Mouse (Mus musculus) neural tube, embryonic 13.5 days (tissue): ENCODE measurements around the gene Sptbn2. TPM values are rescaled to one million over a fixed set of nuclear protein-coding genes. Genes with fewer than 3 reads are reported as not detected.

Experiments used
- ATAC-seq: fragments of 200-750 bp; cut with Nextera tagmentation; 2 replicates; pipeline ENCODE4 v1.8.0; 2017; ENCODE audit warnings: low read depth, mild to moderate bottlenecking, moderate TSS enrichment, moderate library complexity
- H3K27ac ChIP-seq: fragments of 300-500 bp; sonication (generic); replicated peaks from 2 replicates; pipeline ENCODE4 v1.5.1; 2015; ENCODE audit warnings: moderate library complexity, mild to moderate bottlenecking, inconsistent platforms
- H3K27me3 ChIP-seq: fragments of 300-500 bp; sonication (generic); 2 replicates; pipeline ENCODE4 v1.6.1; 2015; ENCODE audit warnings: mild to moderate bottlenecking, inconsistent platforms
- H3K36me3 ChIP-seq: fragments of 300-500 bp; sonication (generic); 2 replicates; pipeline ENCODE4 v1.6.1; 2015; ENCODE audit warnings: mild to moderate bottlenecking, inconsistent platforms
- H3K4me1 ChIP-seq: fragments of 300-500 bp; sonication (generic); replicated peaks from 2 replicates; pipeline ENCODE4 v1.6.1; 2015; ENCODE audit warnings: inconsistent platforms
- H3K4me2 ChIP-seq: fragments of 300-500 bp; sonication (generic); 2 replicates; pipeline ENCODE4 v1.6.1; 2015; ENCODE audit warnings: inconsistent platforms, mild to moderate bottlenecking, moderate library complexity
- H3K4me3 ChIP-seq: fragments of 300-500 bp; sonication (generic); 2 replicates; pipeline ENCODE4 v1.5.1; 2015; ENCODE audit warnings: mild to moderate bottlenecking, inconsistent platforms
- H3K9ac ChIP-seq: fragments of 300-500 bp; sonication (generic); 2 replicates; pipeline ENCODE4 v1.6.1; 2015; ENCODE audit warnings: moderate library complexity, mild to moderate bottlenecking, inconsistent platforms
- H3K9me3 ChIP-seq: fragments of 300-500 bp; sonication (generic); 2 replicates; pipeline ENCODE4 v1.6.1; 2016; ENCODE audit warnings: inconsistent platforms
- WGBS: fragments of 180-500 bp; shearing (Covaris S2); methylation state at CpG from one replicate; pipeline ENCODE4 v1.1.7; 2015; 5-methylcytosine and 5-hydroxymethylcytosine counted together
- polyA plus RNA-seq: library from polyadenylated mRNA; unstranded; fragments of >200 nt; fragmentation: Nextera tagmentation; extraction: Ambion mirVana; gene quantifications from 2 replicates; pipeline ENCODE4 v1.2.1, GENCODE M21; 2015

The Sptbn2 gene
- polyA plus RNA-seq, 1 experiment from 2014 or later, result 30.4 TPM

GRCm38 (mm10) chr19:4793831-4794422 lies 83.0 kb downstream of the Sptbn2 start, which contains the start of gene Rbm4:
TSS of gene Rbm4 (minus strand) at chr19:4793901.
- Histone ChIP-seq H3K36me3 (peaks cover 42% of the 10 kb centered on the region), H3K4me2 (peak within 1 kb of the TSS; percentile 92), H3K9me3 (no peaks in the 10 kb centered on the region), H3K27me3 (no peaks in the 10 kb centered on the region), H3K4me3 (peak within 1 kb of the TSS; percentile 78), H3K27ac (peak within 1 kb of the TSS; percentile 78), H3K9ac (peak within 1 kb of the TSS; percentile 85), H3K4me1 (peaks cover 47% of the 10 kb centered on the region)
- under 1% methylated on average over 31 of the region's 31 CpGs for WGBS
- peak; percentile 98 for ATAC-seq

- no peak for ATAC-seq
- Histone ChIP-seq H3K9ac (no peak overlapping the region), H3K4me2 (no peak overlapping the region), H3K27me3 (no peaks in the 10 kb centered on the region), H3K9me3 (no peaks in the 10 kb centered on the region), H3K4me1 (peaks cover 27% of the 10 kb centered on the region), H3K4me3 (no peak overlapping the region), H3K27ac (no peak overlapping the region), H3K36me3 (peaks cover 47% of the 10 kb centered on the region)
- 67% methylated on average over 1 of the region's 1 CpGs for WGBS
These were observed 85.0 kb downstream of the Sptbn2 start for GRCm38 (mm10) chr19:4795929-4796328.

- H3K9ac ChIP-seq, result no peak overlapping the region
- peaks cover 53% of the 10 kb centered on the region for H3K36me3 ChIP-seq
- no peak overlapping the region for H3K27ac ChIP-seq
- H3K4me3 ChIP-seq, result no peak overlapping the region
- peaks cover 14% of the 10 kb centered on the region for H3K4me1 ChIP-seq
- 96% methylated on average over 2 of the region's 2 CpGs for WGBS
- no peak for ATAC-seq
- H3K4me2 ChIP-seq, result no peak overlapping the region
- no peaks in the 10 kb centered on the region for H3K9me3 ChIP-seq
- H3K27me3 ChIP-seq, result no peaks in the 10 kb centered on the region
These were observed 86.9 kb downstream of the Sptbn2 start for GRCm38 (mm10) chr19:4797846-4798245.

GRCm38 (mm10) chr19:4799083-4799482 lies 88.1 kb downstream of the Sptbn2 start:
- H3K27ac ChIP-seq, result no peak overlapping the region
- H3K4me2 ChIP-seq, result no peak overlapping the region
- no peak overlapping the region for H3K4me3 ChIP-seq
- ATAC-seq, result no peak
- peaks cover 65% of the 10 kb centered on the region for H3K36me3 ChIP-seq
- peaks cover 20% of the 10 kb centered on the region for H3K4me1 ChIP-seq
- 95% methylated on average over 5 of the region's 5 CpGs for WGBS
- no peaks in the 10 kb centered on the region for H3K9me3 ChIP-seq
- no peak overlapping the region for H3K9ac ChIP-seq
- no peaks in the 10 kb centered on the region for H3K27me3 ChIP-seq

Other genes starting within 250 kb of the Sptbn2 start
- 2.7 and 4.2 TPM in 2 replicates for gene Syt12, start 233.7 kb upstream of the Sptbn2 start, polyA plus RNA-seq
- gene 2010003K11Rik, start 212.6 kb upstream of the Sptbn2 start, polyA plus RNA-seq, result not detected in 2 replicates
- 21.0 and 21.9 TPM in 2 replicates for gene Pcx, start 200.7 kb upstream of the Sptbn2 start, polyA plus RNA-seq
- 10.5 and 10.9 TPM in 2 replicates for gene Lrfn4, start 95.5 kb upstream of the Sptbn2 start, polyA plus RNA-seq
- gene Rce1, start 85.5 kb upstream of the Sptbn2 start, polyA plus RNA-seq, result 51.8 and 56.0 TPM in 2 replicates
- gene Gm960, start 12.5 kb upstream of the Sptbn2 start, polyA plus RNA-seq, result 5.3 and 5.7 TPM in 2 replicates
- gene Rbm4b, start 45.3 kb downstream of the Sptbn2 start, polyA plus RNA-seq, result 164 and 184 TPM in 2 replicates
- 94.7 and 110 TPM in 2 replicates for gene Rbm4, start 82.7 kb downstream of the Sptbn2 start, polyA plus RNA-seq
- 28.5 and 37.3 TPM in 2 replicates for gene Gm21992, start 100.4 kb downstream of the Sptbn2 start, polyA plus RNA-seq
- 64.0 and 69.5 TPM in 2 replicates for gene Rbm14, start 100.5 kb downstream of the Sptbn2 start, polyA plus RNA-seq
- gene Ccs, start 128.2 kb downstream of the Sptbn2 start, polyA plus RNA-seq, result 43.7 and 44.7 TPM in 2 replicates
- gene Ccdc87, start 128.2 kb downstream of the Sptbn2 start, polyA plus RNA-seq, result 0.35 and 0.45 TPM in 2 replicates
- gene Ctsf, start 144.0 kb downstream of the Sptbn2 start, polyA plus RNA-seq, result 66.7 and 70.4 TPM in 2 replicates
- gene Actn3, start 166.7 kb downstream of the Sptbn2 start, polyA plus RNA-seq, result 3.1 and 3.2 TPM in 2 replicates
- gene Zdhhc24, start 167.5 kb downstream of the Sptbn2 start, polyA plus RNA-seq, result 19.5 and 22.1 TPM in 2 replicates
- gene Bbs1, start 195.5 kb downstream of the Sptbn2 start, polyA plus RNA-seq, result 7.6 and 9.4 TPM in 2 replicates
- 109 and 120 TPM in 2 replicates for gene Dpp3, start 217.1 kb downstream of the Sptbn2 start, polyA plus RNA-seq
- 8.1 and 9.3 TPM in 2 replicates for gene Peli3, start 232.0 kb downstream of the Sptbn2 start, polyA plus RNA-seq